Mouse (Mus musculus): ENCODE data around the gene Flrt2. TPM values are rescaled to one million over a fixed set of nuclear protein-coding genes. Genes with fewer than 3 reads are reported as not detected.
"Not testable (repeated sequence)": the region's sequence is repeated elsewhere in the genome, so short reads cannot be mapped to it uniquely, and the experiment has no call there.

Gene Flrt2
- total RNA-seq (2014; fragmentation: Nextera tagmentation) (not detected in 2 replicates), total RNA-seq (2017) (not detected in 2 replicates)

GRCm38 (mm10) chr12:95691961-95692767, at the start of gene Flrt2:
Flrt2 (plus strand) TSS chr12:95692226.
- ATAC-seq (replicated peaks; ENCODE audit: low FRiP score, low TSS enrichment, poor library complexity, severe bottlenecking): peak; percentile 48; the same call in 1 of the 2 replicates

GRCm38 (mm10) chr12:95642226-95642625, 49.8 kb upstream of the Flrt2 start:
- no peak for ATAC-seq (replicated peaks; ENCODE audit: low FRiP score, low TSS enrichment, poor library complexity, severe bottlenecking)

GRCm38 (mm10) chr12:95647179-95647578, 44.8 kb upstream of the Flrt2 start:
- ATAC-seq (replicated peaks; ENCODE audit: low FRiP score, low TSS enrichment, poor library complexity, severe bottlenecking): not testable (repeated sequence)

- no peak for ATAC-seq (replicated peaks; ENCODE audit: low FRiP score, low TSS enrichment, poor library complexity, severe bottlenecking)
Measured at GRCm38 (mm10) chr12:95652172-95653156, 39.6 kb upstream of the Flrt2 start.

- no peak for ATAC-seq (replicated peaks; ENCODE audit: low FRiP score, low TSS enrichment, poor library complexity, severe bottlenecking)
Measured at GRCm38 (mm10) chr12:95656594-95656993, 35.4 kb upstream of the Flrt2 start.

- ATAC-seq (replicated peaks; ENCODE audit: low FRiP score, low TSS enrichment, poor library complexity, severe bottlenecking): no peak
Measured at GRCm38 (mm10) chr12:95667296-95667695, 24.7 kb upstream of the Flrt2 start.

- no peak for ATAC-seq (replicated peaks; ENCODE audit: low FRiP score, low TSS enrichment, poor library complexity, severe bottlenecking)
Measured at GRCm38 (mm10) chr12:95675711-95676110, 16.3 kb upstream of the Flrt2 start.

GRCm38 (mm10) chr12:95690819-95691218, 1.2 kb upstream of the Flrt2 start:
- no peak for ATAC-seq (replicated peaks; ENCODE audit: low FRiP score, low TSS enrichment, poor library complexity, severe bottlenecking)

- ATAC-seq (replicated peaks; ENCODE audit: low FRiP score, low TSS enrichment, poor library complexity, severe bottlenecking): no peak
Measured at GRCm38 (mm10) chr12:95692948-95693650, 1.1 kb downstream of the Flrt2 start.

GRCm38 (mm10) chr12:95693651-95694471, 1.8 kb downstream of the Flrt2 start:
- ATAC-seq (replicated peaks; ENCODE audit: low FRiP score, low TSS enrichment, poor library complexity, severe bottlenecking): 0 out of 2 replicates have a peak, but pooled peaks have one; percentile 13

- ATAC-seq (replicated peaks; ENCODE audit: low FRiP score, low TSS enrichment, poor library complexity, severe bottlenecking): no peak
Measured at GRCm38 (mm10) chr12:95694507-95694906, 2.5 kb downstream of the Flrt2 start.

GRCm38 (mm10) chr12:95694991-95695833, 3.2 kb downstream of the Flrt2 start:
- ATAC-seq (replicated peaks; ENCODE audit: low FRiP score, low TSS enrichment, poor library complexity, severe bottlenecking): no peak

GRCm38 (mm10) chr12:95695834-95696521, 4.0 kb downstream of the Flrt2 start:
- ATAC-seq (replicated peaks; ENCODE audit: low FRiP score, low TSS enrichment, poor library complexity, severe bottlenecking): no peak

GRCm38 (mm10) chr12:95696522-95697025, 4.5 kb downstream of the Flrt2 start:
- no peak for ATAC-seq (replicated peaks; ENCODE audit: low FRiP score, low TSS enrichment, poor library complexity, severe bottlenecking)

GRCm38 (mm10) chr12:95698556-95698955, 6.5 kb downstream of the Flrt2 start:
- ATAC-seq (replicated peaks; ENCODE audit: low FRiP score, low TSS enrichment, poor library complexity, severe bottlenecking): no peak

- 0 out of 2 replicates have a peak, but pooled peaks have one; percentile 44 for ATAC-seq (replicated peaks; ENCODE audit: low FRiP score, low TSS enrichment, poor library complexity, severe bottlenecking)
Measured at GRCm38 (mm10) chr12:95700746-95701145, 8.7 kb downstream of the Flrt2 start.

- peak; percentile 67 for ATAC-seq (replicated peaks; ENCODE audit: low FRiP score, low TSS enrichment, poor library complexity, severe bottlenecking)
Measured at GRCm38 (mm10) chr12:95701580-95701979, 9.6 kb downstream of the Flrt2 start.

Measured in megakaryocyte-erythroid progenitor cell, adult 5-6 weeks (primary cell).